Mouse (Mus musculus): ENCODE data around the gene Klk1b11. TPM values are rescaled to one million over a fixed set of nuclear protein-coding genes. Genes with fewer than 3 reads are reported as not detected.

Klk1b11 gene
- polyA plus RNA-seq (2012; rRNA removed; ENCODE audit: low replicate concordance) = 0.49 TPM in 1 of 2 replicates, not detected in the other

GRCm38 (mm10) chr7:43995577-43995976 is at the start of gene Klk1b11:
Klk1b11 (plus strand) TSS chr7:43995877.

GRCm38 (mm10) chr7:43950364-43950763 is 45.3 kb upstream of the Klk1b11 start, which contains the start of gene Klk1b8:
Klk1b8 (plus strand) TSS chr7:43950664.

GRCm38 (mm10) chr7:43966451-43966850 is 29.2 kb upstream of the Klk1b11 start, which contains the start of gene Klk1b1:
Klk1b1 (plus strand) TSS chr7:43966751.

GRCm38 (mm10) chr7:43975761-43976160 is 19.9 kb upstream of the Klk1b11 start, which contains the start of gene Klk1b9:
Klk1b9 (plus strand) TSS chr7:43976061.

GRCm38 (mm10) chr7:44011868-44012267 is 16.2 kb downstream of the Klk1b11 start, which contains the start of gene Klk1b26:
Klk1b26 (plus strand) TSS chr7:44012168.

Other genes starting within 250 kb of the Klk1b11 start
- not detected in 2 replicates for gene Klk12, start 227.0 kb upstream of the Klk1b11 start, polyA plus RNA-seq (2012; rRNA removed; ENCODE audit: low replicate concordance)
- 0.21 TPM in 1 of 2 replicates, not detected in the other for gene Klk11, start 221.3 kb upstream of the Klk1b11 start, polyA plus RNA-seq (2012; rRNA removed; ENCODE audit: low replicate concordance)
- gene Klk10, start 214.8 kb upstream of the Klk1b11 start, polyA plus RNA-seq (2012; rRNA removed; ENCODE audit: low replicate concordance) = 0.28 and 0.37 TPM in 2 replicates
- gene Klk9, start 204.0 kb upstream of the Klk1b11 start, polyA plus RNA-seq (2012; rRNA removed; ENCODE audit: low replicate concordance) = not detected in 2 replicates
- 1.2 and 2.8 TPM in 2 replicates for gene Klk8, start 198.3 kb upstream of the Klk1b11 start, polyA plus RNA-seq (2012; rRNA removed; ENCODE audit: low replicate concordance)
- not detected in 2 replicates for gene Klk7, start 184.6 kb upstream of the Klk1b11 start, polyA plus RNA-seq (2012; rRNA removed; ENCODE audit: low replicate concordance)
- not detected in 2 replicates for gene Klk6, start 171.4 kb upstream of the Klk1b11 start, polyA plus RNA-seq (2012; rRNA removed; ENCODE audit: low replicate concordance)
- not detected in 2 replicates for gene Klk5, start 153.9 kb upstream of the Klk1b11 start, polyA plus RNA-seq (2012; rRNA removed; ENCODE audit: low replicate concordance)
- not detected in 2 replicates for gene Klk4, start 114.7 kb upstream of the Klk1b11 start, polyA plus RNA-seq (2012; rRNA removed; ENCODE audit: low replicate concordance)
- not detected in 2 replicates for gene Klk15, start 62.1 kb upstream of the Klk1b11 start, polyA plus RNA-seq (2012; rRNA removed; ENCODE audit: low replicate concordance)
- gene Klk1b8, start 45.2 kb upstream of the Klk1b11 start, polyA plus RNA-seq (2012; rRNA removed; ENCODE audit: low replicate concordance) = not detected in 2 replicates
- not detected in 2 replicates for gene Klk1b1, start 29.1 kb upstream of the Klk1b11 start, polyA plus RNA-seq (2012; rRNA removed; ENCODE audit: low replicate concordance)
- not detected in 2 replicates for gene Klk1b9, start 19.8 kb upstream of the Klk1b11 start, polyA plus RNA-seq (2012; rRNA removed; ENCODE audit: low replicate concordance)
- gene Klk1b26, start 16.3 kb downstream of the Klk1b11 start, polyA plus RNA-seq (2012; rRNA removed; ENCODE audit: low replicate concordance) = not detected in 2 replicates
- 0.14 and 0.25 TPM in 2 replicates for gene Klk1b27, start 56.4 kb downstream of the Klk1b11 start, polyA plus RNA-seq (2012; rRNA removed; ENCODE audit: low replicate concordance)
- gene Klk1b21, start 106.5 kb downstream of the Klk1b11 start, polyA plus RNA-seq (2012; rRNA removed; ENCODE audit: low replicate concordance) = not detected in 2 replicates
- not detected in 2 replicates for gene Klk1b22, start 116.8 kb downstream of the Klk1b11 start, polyA plus RNA-seq (2012; rRNA removed; ENCODE audit: low replicate concordance)
- gene Klk1b16, start 140.9 kb downstream of the Klk1b11 start, polyA plus RNA-seq (2012; rRNA removed; ENCODE audit: low replicate concordance) = not detected in 2 replicates
- gene Klk1b24, start 192.4 kb downstream of the Klk1b11 start, polyA plus RNA-seq (2012; rRNA removed; ENCODE audit: low replicate concordance) = 0.19 TPM in 1 of 2 replicates, not detected in the other
- gene Klk1b3, start 202.3 kb downstream of the Klk1b11 start, polyA plus RNA-seq (2012; rRNA removed; ENCODE audit: low replicate concordance) = 1.8 TPM in 1 of 2 replicates, not detected in the other
- 5.1 TPM in 1 of 2 replicates, not detected in the other for gene Klk1b4, start 211.6 kb downstream of the Klk1b11 start, polyA plus RNA-seq (2012; rRNA removed; ENCODE audit: low replicate concordance)
- gene Klk1b5, start 220.1 kb downstream of the Klk1b11 start, polyA plus RNA-seq (2012; rRNA removed; ENCODE audit: low replicate concordance) = 0.65 and 5.5 TPM in 2 replicates
- gene Klk1, start 229.5 kb downstream of the Klk1b11 start, polyA plus RNA-seq (2012; rRNA removed; ENCODE audit: low replicate concordance) = 81.1 and 870 TPM in 2 replicates
- gene Gm36864, start 240.3 kb downstream of the Klk1b11 start, polyA plus RNA-seq (2012; rRNA removed; ENCODE audit: low replicate concordance) = 0.08 TPM in 1 of 2 replicates, not detected in the other

All from duodenum, adult 2 months (tissue).